Mouse (Mus musculus) embryonic facial prominence, embryonic 12.5 days (tissue): ENCODE measurements around the gene Sh2d1b2. TPM values are rescaled to one million over a fixed set of nuclear protein-coding genes. Genes with fewer than 3 reads are reported as not detected.

ENCODE experiments used
- ATAC-seq: fragments of 200-750 bp; cut with Nextera tagmentation; 2 replicates; pipeline ENCODE4 v1.8.0; 2017; ENCODE audit not compliant: insufficient number of reproducible peaks, insufficient read depth, low FRiP score, low TSS enrichment
- H3K27ac ChIP-seq: fragments of 300-500 bp; sonication (generic); 2 replicates; pipeline ENCODE4 v1.5.1; 2016; ENCODE audit warnings: mild to moderate bottlenecking
- H3K27me3 ChIP-seq: fragments of 300-500 bp; sonication (generic); 2 replicates; pipeline ENCODE4 v1.6.1; 2016; ENCODE audit warnings: mild to moderate bottlenecking, moderate library complexity
- H3K36me3 ChIP-seq: fragments of 300-500 bp; sonication (generic); 2 replicates; pipeline ENCODE4 v1.6.1; 2016; ENCODE audit warnings: mild to moderate bottlenecking
- H3K4me1 ChIP-seq: fragments of 300-500 bp; sonication (generic); 2 replicates; pipeline ENCODE4 v1.6.1; 2016
- H3K4me2 ChIP-seq: fragments of 300-500 bp; sonication (generic); replicated peaks from 2 replicates; pipeline ENCODE4 v1.6.1; 2016; ENCODE audit warnings: mild to moderate bottlenecking, moderate library complexity
- H3K4me3 ChIP-seq: fragments of 300-500 bp; sonication (generic); 2 replicates; pipeline ENCODE4 v1.5.1; 2016; ENCODE audit warnings: mild to moderate bottlenecking
- H3K9ac ChIP-seq: fragments of 300-500 bp; sonication (generic); 2 replicates; pipeline ENCODE4 v1.6.1; 2016; ENCODE audit warnings: mild to moderate bottlenecking, moderate library complexity
- H3K9me3 ChIP-seq: fragments of 300-500 bp; sonication (generic); 2 replicates; pipeline ENCODE4 v1.6.1; 2016; ENCODE audit warnings: mild to moderate bottlenecking, moderate library complexity
- WGBS: fragments of 180-500 bp; shearing (Covaris S2); methylation state at CpG from one replicate; pipeline ENCODE4 v1.1.7; 2016; 5-methylcytosine and 5-hydroxymethylcytosine counted together
- polyA plus RNA-seq: library from polyadenylated mRNA; unstranded; fragments of >200 nt; fragmentation: Nextera tagmentation; extraction: Ambion mirVana; gene quantifications from 2 replicates; pipeline ENCODE4 v1.2.1, GENCODE M21; 2016

Gene Sh2d1b2
- polyA plus RNA-seq, 1 experiment from 2014 or later, result not detected

DNA sequence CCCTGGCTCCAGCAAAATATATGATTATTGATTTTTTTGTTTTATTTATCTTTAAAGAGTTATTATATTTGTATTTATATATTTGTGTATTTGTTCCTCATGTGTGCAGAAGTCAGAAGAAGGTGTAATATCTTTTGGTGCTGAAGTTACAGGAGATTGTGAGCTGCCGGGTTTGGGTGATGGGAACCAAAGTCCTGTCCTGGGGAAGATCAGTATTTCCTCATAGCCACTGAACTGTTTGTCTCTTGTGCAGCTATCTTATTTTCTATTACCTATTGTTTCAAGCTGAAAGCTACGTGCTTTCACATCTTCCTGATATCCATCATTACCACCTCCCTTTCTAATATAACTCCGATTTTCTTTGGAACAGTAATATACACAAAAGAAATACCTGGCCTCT lies 17.0 kb upstream of the Sh2d1b2 start:
- no peak for ATAC-seq
- WGBS, result 83% methylated on average over 3 of the region's 3 CpGs
- Histone ChIP-seq H3K27me3 (no peaks in the 10 kb centered on the region), H3K4me3 (peak overlapping the region; percentile 98), H3K36me3 (peaks cover 16% of the 10 kb centered on the region; the same call in 1 of the 2 replicates), H3K4me2 (peak overlapping the region; percentile 73), H3K9me3 (no peaks in the 10 kb centered on the region), H3K4me1 (peaks cover 8% of the 10 kb centered on the region; the same call in 1 of the 2 replicates), H3K27ac (no peak overlapping the region), H3K9ac (no peak overlapping the region)

DNA sequence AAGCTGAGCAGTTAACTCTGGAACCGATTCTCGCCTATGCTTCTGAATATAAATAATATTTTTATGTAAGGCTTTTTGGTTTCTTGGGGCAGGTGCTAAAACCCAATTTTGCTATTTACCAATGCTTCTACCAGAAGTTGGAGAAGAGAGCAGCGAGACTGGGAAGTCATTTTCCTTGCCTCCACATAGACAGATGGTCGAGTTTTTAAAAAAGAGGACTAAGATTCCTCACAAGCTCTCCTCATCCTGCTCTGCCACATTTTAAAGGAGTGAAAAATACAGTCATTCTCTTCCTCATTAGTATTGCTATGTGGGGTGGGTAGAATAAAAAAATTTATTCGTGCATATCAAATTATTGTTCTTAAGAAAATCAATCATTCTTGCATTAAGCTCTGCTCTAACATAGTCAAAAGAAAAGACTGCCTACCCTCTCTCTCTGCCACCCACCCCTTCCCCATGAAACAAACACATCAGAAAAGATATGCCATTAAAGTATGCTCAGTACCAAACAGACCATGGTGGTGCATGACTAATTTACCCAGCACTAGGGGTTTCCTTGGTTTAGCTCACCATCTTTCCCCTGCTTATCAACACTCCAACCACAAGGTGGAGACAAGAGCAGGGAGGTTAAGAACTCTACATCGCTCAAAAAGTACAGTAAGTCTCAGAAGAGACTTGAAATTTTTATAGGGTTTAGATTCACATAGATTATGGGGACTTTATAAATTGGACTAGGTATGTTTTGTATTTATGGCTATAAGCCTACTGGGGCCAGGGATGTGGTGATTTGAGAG lies 14.3 kb upstream of the Sh2d1b2 start:
- no peak overlapping the region for H3K4me2 ChIP-seq
- no peak overlapping the region for H3K9ac ChIP-seq
- no peaks in the 10 kb centered on the region for H3K36me3 ChIP-seq
- no peaks in the 10 kb centered on the region for H3K27me3 ChIP-seq
- no peaks in the 10 kb centered on the region for H3K9me3 ChIP-seq
- 75% methylated on average over 6 of the region's 6 CpGs for WGBS
- no peak overlapping the region for H3K27ac ChIP-seq
- H3K4me1 ChIP-seq, result peaks cover 8% of the 10 kb centered on the region; the same call in 1 of the 2 replicates
- no peak for ATAC-seq
- H3K4me3 ChIP-seq, result no peak overlapping the region

DNA sequence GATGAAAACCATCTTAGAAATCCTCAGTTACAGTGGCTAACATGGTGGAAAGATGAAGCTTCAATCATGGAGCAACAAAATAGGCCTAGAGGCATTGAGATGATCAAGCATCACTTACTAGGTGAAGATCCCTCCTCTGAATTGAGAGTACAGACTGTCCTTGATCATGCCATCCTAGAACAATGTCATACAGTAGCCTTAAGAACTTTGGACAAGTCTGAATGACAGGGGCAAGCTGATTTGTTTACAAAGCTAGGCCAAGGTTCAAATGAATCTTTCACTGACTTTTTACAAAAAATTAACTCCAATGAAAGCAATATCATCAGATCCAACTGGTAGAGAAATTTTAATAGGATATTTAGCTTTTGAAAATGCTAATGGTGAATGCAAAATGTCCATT lies 12.2 kb upstream of the Sh2d1b2 start:
- Histone ChIP-seq H3K9ac (no peak overlapping the region), H3K4me3 (no peak overlapping the region), H3K4me2 (no peak overlapping the region), H3K27me3 (no peaks in the 10 kb centered on the region), H3K4me1 (no peaks in the 10 kb centered on the region), H3K36me3 (no peaks in the 10 kb centered on the region), H3K27ac (no peak overlapping the region), H3K9me3 (no peaks in the 10 kb centered on the region)
- ATAC-seq, result no peak

DNA sequence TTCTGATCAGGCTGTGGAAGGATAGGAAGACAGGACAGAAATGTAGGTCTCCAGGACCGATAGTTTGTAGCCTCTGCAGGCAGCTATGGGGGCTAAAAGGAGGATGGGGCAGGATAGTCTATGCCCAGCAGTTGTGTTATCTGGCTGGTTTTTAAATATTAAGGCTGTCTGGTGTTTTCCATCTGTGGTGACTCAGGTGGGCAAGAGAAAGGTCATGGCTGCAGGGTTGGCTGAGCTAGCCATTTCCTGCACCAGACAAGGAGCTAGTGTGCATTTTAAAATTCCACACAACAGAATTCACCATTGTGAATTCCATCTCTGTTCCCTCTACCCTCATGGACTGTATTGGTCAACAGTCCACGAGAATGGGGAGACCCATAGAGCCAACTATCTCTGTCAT lies 9.3 kb upstream of the Sh2d1b2 start:
- Histone ChIP-seq H3K4me2 (no peak overlapping the region), H3K4me3 (no peak overlapping the region), H3K27me3 (no peaks in the 10 kb centered on the region), H3K9me3 (no peaks in the 10 kb centered on the region), H3K4me1 (no peaks in the 10 kb centered on the region), H3K36me3 (no peaks in the 10 kb centered on the region), H3K27ac (no peak overlapping the region), H3K9ac (no peak overlapping the region)
- ATAC-seq, result no peak
- WGBS, result 67% methylated on average over 2 of the region's 2 CpGs

DNA sequence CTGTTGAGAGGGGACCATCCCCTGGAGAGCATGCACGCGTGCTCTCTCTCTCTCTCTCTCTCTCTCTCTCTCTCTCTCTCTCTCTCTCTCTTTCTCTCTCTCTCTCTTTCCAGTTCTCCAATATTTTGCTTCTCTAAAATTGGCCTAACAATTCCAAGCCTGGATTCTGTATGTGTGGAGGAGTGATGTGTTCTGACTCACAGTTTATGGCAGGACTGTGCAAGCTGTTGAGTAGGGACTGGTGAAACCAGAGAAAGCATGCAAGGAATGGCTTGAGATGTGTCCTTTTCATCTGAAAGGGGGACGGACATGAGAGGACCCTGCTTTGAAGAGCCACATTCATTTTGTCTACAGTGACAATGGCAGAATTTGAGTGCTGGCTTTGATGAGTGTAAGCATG lies 12.5 kb downstream of the Sh2d1b2 start:
- no peak overlapping the region for H3K27ac ChIP-seq
- H3K9me3 ChIP-seq, result no peaks in the 10 kb centered on the region
- no peak for ATAC-seq
- no peak overlapping the region for H3K4me3 ChIP-seq
- 75% methylated on average over 3 of the region's 3 CpGs for WGBS
- no peaks in the 10 kb centered on the region for H3K36me3 ChIP-seq
- H3K4me1 ChIP-seq, result no peaks in the 10 kb centered on the region
- H3K27me3 ChIP-seq, result no peaks in the 10 kb centered on the region
- H3K9ac ChIP-seq, result no peak overlapping the region
- H3K4me2 ChIP-seq, result no peak overlapping the region

DNA sequence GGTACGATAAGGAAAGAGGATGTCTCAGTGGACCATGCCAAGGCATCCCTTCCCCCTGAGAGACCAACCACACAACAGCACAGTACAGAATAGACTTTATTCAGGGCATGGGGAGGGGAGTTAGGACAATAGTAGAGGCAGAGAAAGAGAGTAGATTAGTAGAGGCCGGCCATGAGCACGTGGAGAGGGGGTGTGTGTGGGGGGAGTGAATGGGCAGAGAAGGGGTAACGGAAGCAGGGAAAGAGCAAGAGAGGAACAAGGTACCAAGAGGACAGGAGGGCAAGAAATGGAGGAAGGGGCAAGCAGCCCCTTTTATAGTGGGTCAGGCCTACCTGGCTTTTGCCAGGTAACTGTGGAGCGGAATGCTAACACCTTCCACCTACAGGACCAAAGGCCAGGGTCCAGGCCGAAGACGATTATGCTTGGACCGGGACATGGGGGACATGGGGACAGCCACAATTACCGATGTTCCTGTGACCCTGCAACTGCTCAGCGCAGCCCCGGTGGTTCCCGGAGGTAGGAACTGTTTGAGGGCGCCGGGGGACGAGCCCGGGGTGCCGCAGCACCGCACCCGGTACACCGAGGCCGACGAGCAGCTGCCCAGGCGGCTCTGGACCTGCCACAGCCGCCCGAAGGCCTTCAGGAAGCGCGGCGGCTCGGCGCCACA lies 22.5 kb downstream of the Sh2d1b2 start:
- peak overlapping the region; percentile 63; the same call in 1 of the 2 replicates for H3K27ac ChIP-seq
- ATAC-seq, result peak; percentile 41; the same call in 1 of the 2 replicates
- no peaks in the 10 kb centered on the region for H3K4me1 ChIP-seq
- H3K27me3 ChIP-seq, result no peaks in the 10 kb centered on the region
- WGBS, result 26% methylated on average over 30 of the region's 30 CpGs
- H3K4me2 ChIP-seq, result peak overlapping the region; percentile 78
- H3K4me3 ChIP-seq, result peak overlapping the region; percentile 80
- no peaks in the 10 kb centered on the region for H3K9me3 ChIP-seq
- no peaks in the 10 kb centered on the region for H3K36me3 ChIP-seq
- peak overlapping the region; percentile 82 for H3K9ac ChIP-seq

DNA sequence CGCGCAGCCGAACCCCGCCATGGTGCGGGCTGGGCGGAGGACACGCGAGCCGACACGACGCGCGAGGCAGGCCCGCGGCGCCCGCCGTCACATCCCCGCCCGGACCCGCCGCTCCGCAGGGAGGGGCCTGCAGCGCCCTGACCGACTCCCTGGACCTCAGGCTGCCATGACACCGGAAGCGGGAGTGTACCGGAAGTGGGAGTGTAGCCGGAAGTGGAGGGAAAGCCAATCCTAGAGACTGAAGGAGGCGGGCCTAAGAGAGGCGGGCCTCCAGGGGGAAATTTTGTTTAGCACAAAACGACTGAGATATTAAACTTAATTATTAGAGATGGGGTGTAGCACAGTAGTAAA lies 23.0 kb downstream of the Sh2d1b2 start:
- Histone ChIP-seq H3K4me1 (no peaks in the 10 kb centered on the region), H3K27ac (peak overlapping the region; percentile 63; the same call in 1 of the 2 replicates), H3K9ac (peak overlapping the region; percentile 82), H3K36me3 (no peaks in the 10 kb centered on the region), H3K4me3 (peak overlapping the region; percentile 80), H3K9me3 (no peaks in the 10 kb centered on the region), H3K27me3 (no peaks in the 10 kb centered on the region), H3K4me2 (peak overlapping the region; percentile 78)
- 5% methylated on average over 30 of the region's 32 CpGs for WGBS
- peak; percentile 90 for ATAC-seq

DNA sequence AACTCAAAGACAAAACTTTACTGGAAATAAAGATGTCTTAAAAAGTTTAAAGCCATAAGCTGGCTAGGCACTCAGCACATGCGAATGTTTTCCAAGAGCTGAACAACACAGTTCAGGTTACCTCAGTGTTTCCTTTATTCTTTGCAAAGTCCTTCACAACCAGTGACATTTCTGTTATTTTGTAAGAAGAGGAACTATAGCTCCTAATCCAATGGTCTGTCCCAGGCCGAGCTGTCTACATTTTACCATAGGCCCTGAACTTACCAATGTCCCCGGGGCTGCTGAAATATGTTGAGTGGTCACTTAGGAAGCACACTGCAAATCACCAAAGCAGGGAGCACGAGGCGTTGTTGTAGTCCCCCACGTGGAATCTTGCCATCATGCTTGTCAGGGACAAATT lies 37.7 kb downstream of the Sh2d1b2 start:
- no peaks in the 10 kb centered on the region for H3K36me3 ChIP-seq
- 83% methylated on average over 6 of the region's 6 CpGs for whole genome bisulfite sequencing
- H3K27me3 ChIP-seq, result no peaks in the 10 kb centered on the region
- no peak overlapping the region for H3K4me2 ChIP-seq
- no peak for ATAC-seq
- H3K4me1 ChIP-seq, result no peaks in the 10 kb centered on the region
- H3K27ac ChIP-seq, result no peak overlapping the region
- H3K4me3 ChIP-seq, result no peak overlapping the region
- H3K9me3 ChIP-seq, result peaks cover 14% of the 10 kb centered on the region
- H3K9ac ChIP-seq, result no peak overlapping the region

DNA sequence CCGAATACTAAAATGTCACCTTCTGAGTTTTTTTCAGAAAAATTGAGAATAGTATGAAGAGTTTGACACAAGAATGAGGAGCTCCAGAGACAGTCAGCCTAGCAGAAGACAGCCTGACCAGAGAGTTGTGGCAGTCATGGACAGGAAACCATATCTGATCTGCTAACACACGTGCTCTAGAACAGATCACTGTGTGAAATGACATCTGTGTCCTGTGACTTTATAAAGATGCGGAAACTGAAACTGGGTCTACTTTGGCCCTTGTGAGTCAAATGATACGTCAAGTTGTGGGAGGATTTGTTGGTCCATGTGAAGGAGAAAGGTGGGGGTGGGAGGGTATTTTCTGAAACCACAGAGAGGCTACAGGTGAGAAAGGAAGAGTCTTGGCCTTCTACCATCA lies 38.1 kb downstream of the Sh2d1b2 start:
- H3K4me3 ChIP-seq, result no peak overlapping the region
- H3K36me3 ChIP-seq, result no peaks in the 10 kb centered on the region
- no peak overlapping the region for H3K9ac ChIP-seq
- H3K27ac ChIP-seq, result no peak overlapping the region
- no peak overlapping the region for H3K4me2 ChIP-seq
- WGBS, result 85% methylated on average over 4 of the region's 4 CpGs
- H3K27me3 ChIP-seq, result no peaks in the 10 kb centered on the region
- H3K4me1 ChIP-seq, result no peaks in the 10 kb centered on the region
- ATAC-seq, result no peak
- peaks cover 14% of the 10 kb centered on the region for H3K9me3 ChIP-seq

DNA sequence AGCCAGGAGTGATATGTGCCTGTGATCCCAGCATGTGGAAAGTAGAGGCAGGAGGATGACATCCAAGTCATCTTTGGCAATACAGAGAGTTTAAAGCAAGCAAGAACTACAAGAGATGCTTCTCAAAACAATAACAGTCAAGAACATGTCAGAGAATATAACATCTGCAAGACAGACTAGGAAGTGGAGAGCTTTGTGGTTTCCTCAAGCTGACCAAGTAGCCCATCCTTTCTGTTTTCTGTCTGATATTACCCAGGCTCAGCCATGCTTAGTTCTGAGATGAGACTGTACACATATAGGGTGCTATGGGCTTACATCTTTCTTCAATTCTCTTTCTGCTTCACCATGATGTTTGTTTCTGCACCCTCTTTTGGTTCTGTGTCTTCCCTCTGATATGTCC lies 40.7 kb downstream of the Sh2d1b2 start:
- Histone ChIP-seq H3K4me2 (no peak overlapping the region), H3K9ac (no peak overlapping the region), H3K27ac (no peak overlapping the region), H3K9me3 (0 out of 2 replicates have a peak, but pooled peaks cover 3% of the 10 kb centered on the region), H3K4me1 (no peaks in the 10 kb centered on the region), H3K36me3 (no peaks in the 10 kb centered on the region), H3K4me3 (no peak overlapping the region), H3K27me3 (no peaks in the 10 kb centered on the region)
- no peak for ATAC-seq

DNA sequence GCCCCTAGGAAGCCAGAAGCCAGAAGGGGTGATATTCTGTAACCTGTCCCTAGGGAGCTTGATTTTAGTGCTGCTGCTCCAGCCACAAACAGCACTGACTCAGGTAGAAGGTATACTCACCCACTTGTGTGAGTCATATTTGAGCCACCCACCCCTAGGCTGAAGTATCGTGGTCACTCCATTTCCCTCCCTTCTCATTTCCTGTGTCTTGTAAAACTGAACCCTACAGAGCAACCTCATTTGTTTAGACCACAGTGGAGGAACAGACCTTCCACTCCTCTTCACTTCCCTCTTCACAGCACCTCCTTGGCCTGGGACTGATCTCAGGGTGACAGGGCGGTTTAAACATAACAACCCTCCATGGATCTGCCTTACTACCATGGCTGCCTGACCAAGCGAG lies 44.5 kb downstream of the Sh2d1b2 start, which contains the start of gene Sh2d1b1:
TSS of gene Sh2d1b1 (plus strand) at position 305 of the 400 bp plus-strand sequence.
- Histone ChIP-seq H3K4me2 (no peak within 1 kb of the TSS), H3K4me1 (no peaks in the 10 kb centered on the region), H3K4me3 (no peak within 1 kb of the TSS), H3K27ac (no peak within 1 kb of the TSS), H3K27me3 (no peaks in the 10 kb centered on the region), H3K9me3 (no peaks in the 10 kb centered on the region), H3K9ac (no peak within 1 kb of the TSS), H3K36me3 (no peaks in the 10 kb centered on the region)
- ATAC-seq, result no peak
- WGBS, result 81% methylated on average over 3 of the region's 3 CpGs

DNA sequence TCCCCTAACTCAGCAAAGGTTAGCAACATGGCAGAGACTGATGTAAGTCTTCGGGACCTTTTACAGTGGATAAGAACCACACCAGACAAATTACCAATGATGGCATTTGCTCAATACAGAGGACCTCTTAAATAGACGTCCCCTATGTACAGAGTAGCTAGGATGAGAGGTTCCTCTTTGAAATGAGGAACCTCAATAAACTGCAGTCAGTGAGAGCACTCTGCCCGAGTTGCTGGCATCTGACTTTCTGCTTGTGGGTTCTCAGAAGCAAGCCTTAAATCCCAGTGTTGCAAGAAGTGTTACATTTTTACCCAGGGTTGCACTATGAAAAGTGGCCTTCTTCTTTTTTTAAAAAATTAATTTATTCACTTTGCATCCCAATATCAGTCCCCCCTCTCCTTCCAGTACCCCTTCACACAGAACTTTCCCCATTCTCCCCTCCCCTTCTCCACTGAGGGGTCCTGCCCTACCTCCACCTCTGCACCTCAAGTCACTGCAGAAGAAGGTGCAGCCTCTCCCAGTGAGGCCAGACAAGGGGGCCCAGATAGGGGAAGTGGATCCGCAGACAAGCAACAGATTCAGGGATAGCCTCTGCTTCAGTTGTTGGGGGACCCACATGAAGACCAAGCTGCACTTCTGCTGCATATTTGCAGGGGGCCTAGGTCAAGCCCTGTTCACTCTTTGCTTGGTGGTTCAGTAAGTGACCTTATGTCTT lies 50.0 kb downstream of the Sh2d1b2 start:
- Histone ChIP-seq H3K27ac (no peak overlapping the region), H3K4me2 (no peak overlapping the region), H3K4me3 (no peak overlapping the region), H3K27me3 (no peaks in the 10 kb centered on the region), H3K9me3 (no peaks in the 10 kb centered on the region), H3K9ac (no peak overlapping the region), H3K36me3 (no peaks in the 10 kb centered on the region), H3K4me1 (no peaks in the 10 kb centered on the region)
- 73% methylated on average over 4 of the region's 4 CpGs for WGBS
- no peak for ATAC-seq
